Comparison of ENCODE assay signal across 8 mouse cellular contexts in the genomic region with DNA sequence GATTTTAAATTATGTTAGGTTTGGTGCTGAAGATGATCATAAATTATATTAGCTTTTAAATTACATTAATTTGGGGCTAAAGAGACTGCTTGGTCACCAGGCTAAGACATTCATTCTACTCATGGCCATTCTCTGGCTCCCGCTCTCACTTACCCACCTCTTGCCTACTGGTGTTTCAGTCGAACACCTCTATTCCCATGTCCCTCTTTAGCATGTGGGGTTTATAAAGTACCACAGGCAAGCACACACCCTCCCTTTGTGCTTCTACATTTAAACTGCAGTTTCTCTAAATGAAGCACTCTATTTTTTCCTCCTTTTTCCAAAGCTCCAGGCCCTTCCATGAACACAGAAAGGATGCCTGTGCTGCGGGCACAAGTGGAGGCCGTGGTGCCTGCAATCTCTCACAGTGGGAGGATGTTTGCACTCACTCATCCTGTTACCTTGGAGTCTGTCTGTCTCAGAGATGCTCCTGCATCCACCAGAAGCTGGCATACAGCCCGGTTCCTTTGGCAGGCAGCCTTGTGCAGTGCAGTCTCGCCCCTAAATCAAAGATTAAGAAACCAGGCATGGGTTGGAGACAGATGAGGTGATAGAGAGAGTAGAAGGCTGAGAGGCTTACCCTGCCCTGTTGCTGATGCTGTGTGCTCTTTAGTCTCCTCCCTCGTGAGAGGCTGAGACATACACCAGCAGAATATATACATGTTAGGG. TPM values are rescaled to one million over a fixed set of nuclear protein-coding genes. Genes with fewer than 3 reads are reported as not detected.
DNase-seq lines count a peak whose midpoint lies in the region; ATAC-seq and TF ChIP-seq lines count a peak whose summit lies in the region.

No protein-coding gene starts in this region.

- TF ChIP-seq POLR2A in heart, adult 2 months (IDR thresholded peaks at IDR 0.05; ENCODE audit: insufficient read depth, low read depth, low read length): no peak

- no peaks in the 10 kb centered on the region for H3K9me3 ChIP-seq in heart, embryonic 12.5 days (replicated peaks)
- H3K9me3 ChIP-seq in liver, postnatal 0 days (ENCODE audit: low read length): no peaks in the 10 kb centered on the region

- no peak overlapping the region for H3K9ac ChIP-seq in heart, embryonic 12.5 days
- no peak overlapping the region for H3K9ac ChIP-seq in heart, adult 2 months (ENCODE audit: low read depth, low read length)
- no peak overlapping the region for H3K9ac ChIP-seq in liver, postnatal 0 days (replicated peaks)

- no peaks in the 10 kb centered on the region for H3K27me3 ChIP-seq in heart, embryonic 12.5 days (replicated peaks)
- H3K27me3 ChIP-seq in heart, adult 2 months (ENCODE audit: control insufficient read depth, insufficient read depth, low read length): no peaks in the 10 kb centered on the region
- no peaks in the 10 kb centered on the region for H3K27me3 ChIP-seq in liver, postnatal 0 days (ENCODE audit: insufficient read depth, low read length)

- H3K4me3 ChIP-seq in heart, embryonic 12.5 days: no peak overlapping the region
- no peak overlapping the region for H3K4me3 ChIP-seq in heart, adult 2 months
- H3K4me3 ChIP-seq in liver, postnatal 0 days (ENCODE audit: low read depth, low read length): no peak overlapping the region

- H3K27ac ChIP-seq in heart, embryonic 12.5 days (ENCODE audit: poor library complexity, severe bottlenecking): no peak overlapping the region
- H3K27ac ChIP-seq in heart, adult 2 months: no peak overlapping the region
- H3K27ac ChIP-seq in liver, postnatal 0 days (ENCODE audit: low read depth): no peak overlapping the region

- H3K4me2 ChIP-seq in heart, embryonic 12.5 days: no peak overlapping the region
- no peak overlapping the region for H3K4me2 ChIP-seq in liver, postnatal 0 days (ENCODE audit: low read depth, low read length)

- DNase-seq in heart, adult 2 months: no peak
- peak; percentile 19 to 51 for DNase-seq in adrenal gland, postnatal 4 days (ENCODE audit: low spot score in 2 of 2)
- DNase-seq in frontal cortex, adult 2 months (ENCODE audit: extremely low spot score in 1 of 2, low spot score in 1 of 2): peak; percentile 86 to 92
- DNase-seq in layer of hippocampus, postnatal 14 days (ENCODE audit: low spot score in 2 of 2): peak; percentile 52 to 62
- peak; percentile 28 for DNase-seq in lung, postnatal 36 days
- peak; percentile 30 for DNase-seq in urinary bladder, adult 2 months (ENCODE audit: low spot score)
- DNase-seq in liver, postnatal 0 days: no peak

- no peaks in the 10 kb centered on the region for H3K4me1 ChIP-seq in heart, embryonic 12.5 days (replicated peaks)
- no peaks in the 10 kb centered on the region for H3K4me1 ChIP-seq in heart, adult 2 months (ENCODE audit: control insufficient read depth, insufficient read depth, low read length)
- H3K4me1 ChIP-seq in liver, postnatal 0 days (ENCODE audit: insufficient read depth): no peaks in the 10 kb centered on the region

- no peak for TF ChIP-seq EP300 in heart, adult 2 months (IDR thresholded peaks at IDR 0.05; ENCODE audit: insufficient read depth, low read depth, low read length)
- no peak for TF ChIP-seq EP300 in liver, postnatal 0 days (IDR thresholded peaks at IDR 0.05; ENCODE audit: low read depth)

- ATAC-seq in heart, embryonic 12.5 days (ENCODE audit: insufficient number of reproducible peaks, low FRiP score): peak; percentile 72
- no peak for ATAC-seq in liver, postnatal 0 days

- no peaks in the 10 kb centered on the region for H3K36me3 ChIP-seq in heart, embryonic 12.5 days
- no peaks in the 10 kb centered on the region for H3K36me3 ChIP-seq in heart, adult 2 months (ENCODE audit: control insufficient read depth, insufficient read depth, low read length)
- no peaks in the 10 kb centered on the region for H3K36me3 ChIP-seq in liver, postnatal 0 days (replicated peaks; ENCODE audit: insufficient read depth, low read length)

- no peak for TF ChIP-seq CTCF in heart, adult 2 months (IDR thresholded peaks at IDR 0.05)
- no peak for TF ChIP-seq CTCF in liver, postnatal 0 days (IDR thresholded peaks at IDR 0.05; ENCODE audit: low read depth)

- WGBS in heart, embryonic 12.5 days: 56% methylated on average over 7 of the region's 7 CpGs
- WGBS in heart, adult 2 months: 51% methylated on average over 7 of the region's 7 CpGs
- WGBS in liver, postnatal 0 days (ENCODE audit: insufficient replicate concordance): 69% methylated on average over 7 of the region's 7 CpGs

- no peaks in the 10 kb centered on the region for H3K79me2 ChIP-seq in heart, adult 2 months (replicated peaks; ENCODE audit: control insufficient read depth, insufficient read depth, low read length)

- intact Hi-C loops in heart, adult 2 months (cut with DNase I): no loop called here

RNA-seq across cellular contexts. Expression of gene Ptn, which starts 40.6 kb away (rescaled TPM):
- 282 and 283 TPM in 2 replicates for polyA plus RNA-seq in heart, embryonic 12.5 days (2016; fragmentation: Nextera tagmentation; extraction: Ambion mirVana)
- total RNA-seq in heart, adult 2 months (2021): 1 to 10 TPM; 2.1 to 2.9 TPM
- polyA plus RNA-seq in heart, adult 2 months (2012; rRNA removed): 1.4 and 3.2 TPM in 2 replicates
- total RNA-seq in adrenal gland, postnatal 4 days (2021): 100 to 1,000 TPM in 1 of 2 experiments, 10 to 100 TPM in 1; 99.9 to 148 TPM
- 663 and 802 TPM in 2 replicates for polyA plus RNA-seq in frontal cortex, adult 2 months (2012; rRNA removed)
- total RNA-seq in layer of hippocampus, postnatal 14 days (2021): 100 to 1,000 TPM; 358 to 368 TPM
- 23.6 and 25.7 TPM in 2 replicates for polyA plus RNA-seq in urinary bladder, adult 2 months (2012; rRNA removed)
- polyA plus RNA-seq in liver, postnatal 0 days (2015; fragmentation: Nextera tagmentation; extraction: Ambion mirVana): 3.6 and 4.2 TPM in 2 replicates

Comparison
In these comparisons a context has a peak if more than half of its experiments do, and no peak if none do; other contexts are left out.
1. RNA of gene Ptn, which starts 40.6 kb away (polyA plus RNA-seq): 663 to 802 TPM in frontal cortex, adult 2 months and 282 to 283 TPM in heart, embryonic 12.5 days; 23.6 to 25.7 TPM in urinary bladder, adult 2 months, 3.6 to 4.2 TPM in liver, postnatal 0 days and 1.4 to 3.2 TPM in heart, adult 2 months; every median in the first group is over 10 times any median in the second.
2. DNase-seq: peak in adrenal gland, postnatal 4 days (2 of 2), frontal cortex, adult 2 months (2 of 2), layer of hippocampus, postnatal 14 days (2 of 2), lung, postnatal 36 days (single experiment) and urinary bladder, adult 2 months (single experiment); none in heart, adult 2 months (0 of 2) and liver, postnatal 0 days (single experiment).